Mouse (Mus musculus): Measurements from ENCODE around the gene Zfp51.
A peak's percentile ranks its signal among the peaks of the same experiment; 100 is the strongest.
"Not testable (repeated sequence)": the region's sequence is repeated elsewhere in the genome, so short reads cannot be mapped to it uniquely, and the experiment has no call there.

Zfp51 gene

GRCm38 (mm10) chr17:21450138-21450704, at the start of gene Zfp51:
Gene Zfp51, plus strand, starts transcription at chr17:21450374.
- peak; percentile 76 for DNase-seq (ENCODE audit: low read depth, low spot score)

- DNase-seq (ENCODE audit: low read depth, low spot score): peak; percentile 50
Measured at GRCm38 (mm10) chr17:21422664-21423599, 27.2 kb upstream of the Zfp51 start, which contains the start of gene Zfp54. Gene Zfp54, plus strand, starts transcription at chr17:21423227.

- DNase-seq (ENCODE audit: low read depth, low spot score): not testable (repeated sequence)
Measured at GRCm38 (mm10) chr17:21438806-21439400, 11.3 kb upstream of the Zfp51 start.

GRCm38 (mm10) chr17:21449669-21450068, 505 bp upstream of the Zfp51 start:
- DNase-seq (ENCODE audit: low read depth, low spot score): peak; percentile 57

DNA sequence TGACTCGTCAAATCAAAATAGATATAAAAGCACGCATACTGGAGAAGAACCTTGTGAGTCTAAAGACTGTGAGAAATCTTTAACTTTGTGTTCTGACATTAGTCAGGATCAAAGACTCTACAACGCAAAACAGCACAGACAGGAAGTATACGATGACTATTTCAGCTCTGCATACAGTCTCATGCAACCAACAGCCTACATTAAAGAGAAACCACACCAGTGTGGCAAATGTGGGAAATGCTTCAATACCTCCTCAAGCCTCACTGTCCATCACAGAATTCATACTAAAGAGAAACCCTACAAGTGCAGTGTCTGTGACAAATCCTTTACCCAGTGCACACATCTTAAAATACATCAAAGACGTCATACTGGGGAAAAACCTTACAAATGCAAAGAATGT, 13.4 kb downstream of the Zfp51 start:
- no peak for DNase-seq (ENCODE audit: low read depth, low spot score)

DNA sequence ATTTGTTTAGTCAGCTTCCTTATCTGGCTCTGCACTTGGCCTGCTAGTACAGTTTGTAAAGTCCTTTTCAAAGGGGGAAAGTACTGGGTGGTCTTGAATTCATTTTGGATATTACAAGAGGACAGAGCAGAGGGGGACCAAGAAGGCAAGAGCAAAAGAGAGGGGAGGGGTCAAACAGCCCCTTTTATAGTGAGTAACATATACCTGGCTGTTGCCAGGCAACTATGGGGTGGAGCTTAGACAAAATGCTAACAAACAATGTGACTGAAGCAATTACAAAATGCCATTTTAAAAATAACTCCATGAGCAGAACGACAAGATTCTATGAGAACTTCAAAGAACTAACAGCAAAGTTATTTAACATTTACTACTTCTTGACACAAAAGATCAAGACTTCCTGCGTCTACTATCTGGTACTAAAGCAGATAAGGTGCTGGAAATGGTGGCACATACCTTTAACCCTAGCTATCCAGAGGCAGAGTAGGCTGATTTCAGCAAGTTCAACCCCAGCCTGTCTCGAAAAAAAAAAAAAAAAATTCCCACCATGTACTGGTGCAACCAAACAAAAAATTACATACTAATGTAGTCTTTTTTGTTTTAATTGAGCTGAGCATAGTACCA, 22.0 kb downstream of the Zfp51 start:
- no peak for DNase-seq (ENCODE audit: low read depth, low spot score)

DNA sequence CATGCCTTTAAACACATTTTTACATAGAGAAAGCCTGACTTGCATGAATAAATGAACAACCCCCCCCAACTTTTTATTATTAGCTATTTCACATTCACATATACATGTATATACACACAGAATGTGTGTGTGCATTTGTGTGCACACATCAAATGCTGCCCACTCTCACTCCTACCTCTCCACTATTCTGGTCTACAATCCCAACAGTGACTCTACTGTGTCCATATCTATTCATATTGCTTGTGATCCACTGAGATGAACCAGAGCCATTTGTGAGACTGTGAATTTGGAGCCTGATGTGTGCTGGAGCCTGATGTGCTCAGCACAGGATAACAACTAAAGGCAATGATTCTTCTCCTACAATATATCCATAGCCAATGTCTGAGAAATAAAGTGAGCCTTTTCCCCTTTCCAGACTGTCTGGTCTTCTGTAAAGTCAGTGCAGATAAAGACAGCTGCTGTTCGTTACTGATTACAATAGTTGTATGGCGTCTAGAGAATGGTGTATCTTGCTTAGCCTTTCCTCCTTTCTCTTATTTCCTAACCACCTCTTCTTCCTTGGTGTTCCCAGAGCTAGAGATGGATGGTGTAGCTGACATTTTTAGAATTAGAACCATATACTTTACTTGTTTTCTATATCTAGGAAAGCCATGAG, 22.6 kb downstream of the Zfp51 start:
- no peak for DNase-seq (ENCODE audit: low read depth, low spot score)

DNA sequence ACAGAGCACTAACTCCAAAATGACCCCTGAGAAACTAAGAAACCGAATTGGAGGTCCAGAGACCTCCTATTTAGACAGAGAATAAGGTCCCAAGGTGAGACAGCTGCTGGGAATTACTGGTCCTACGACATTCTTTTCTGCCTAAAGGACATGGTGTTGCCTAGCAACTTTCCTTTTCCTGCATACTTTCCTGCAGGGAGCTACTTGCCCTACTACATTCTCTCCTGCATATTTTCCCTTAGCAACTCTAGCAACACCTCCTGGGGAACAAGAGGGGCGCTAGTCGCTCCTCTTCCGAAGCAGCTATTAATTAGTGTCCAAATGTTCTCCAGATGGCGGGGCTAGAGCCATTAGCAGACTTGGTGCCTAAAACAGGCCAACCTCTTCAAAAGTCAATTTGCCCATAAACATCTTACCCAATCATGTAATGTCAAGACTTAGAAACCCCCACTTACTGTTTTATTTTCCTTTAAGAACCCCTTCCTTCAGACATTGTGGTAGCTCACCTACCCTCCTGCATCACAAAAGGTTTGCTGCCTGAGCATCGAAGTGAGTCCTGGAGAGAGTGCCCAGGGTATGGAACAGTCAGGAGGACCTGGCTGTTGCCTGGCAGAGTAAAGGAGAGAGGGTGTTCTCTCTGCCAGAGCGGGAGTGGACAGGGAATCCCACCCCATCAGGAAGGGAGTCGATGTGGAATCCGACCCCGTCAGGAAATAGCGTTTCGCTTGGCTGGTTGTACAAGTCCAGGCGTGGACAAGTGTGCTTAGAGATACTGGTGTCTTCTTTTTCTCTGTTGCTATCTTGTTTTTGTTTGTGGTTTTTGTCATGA, 23.4 kb downstream of the Zfp51 start:
- DNase-seq (ENCODE audit: low read depth, low spot score): no peak

DNA sequence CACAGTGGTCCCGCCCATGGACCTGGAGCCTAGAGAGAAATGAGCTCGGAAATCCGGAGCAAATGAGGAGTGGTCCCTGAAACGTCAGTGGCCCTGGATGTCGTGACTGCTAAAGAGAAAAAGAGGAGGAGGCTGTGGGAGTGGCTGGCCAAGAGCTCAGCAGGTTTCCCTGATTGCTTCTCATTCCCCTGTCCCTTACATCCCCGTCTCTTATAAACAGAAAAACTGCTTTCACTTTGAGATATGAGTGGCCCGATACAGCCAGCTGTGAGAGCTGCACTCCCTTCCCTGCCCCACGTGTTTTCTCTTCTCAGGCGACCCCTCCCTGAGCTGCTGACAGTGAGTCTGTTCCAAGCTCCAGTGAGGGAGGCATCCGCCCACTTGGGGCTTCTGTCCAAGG, 24.6 kb downstream of the Zfp51 start:
- not testable (repeated sequence) for DNase-seq (ENCODE audit: low read depth, low spot score)

DNA sequence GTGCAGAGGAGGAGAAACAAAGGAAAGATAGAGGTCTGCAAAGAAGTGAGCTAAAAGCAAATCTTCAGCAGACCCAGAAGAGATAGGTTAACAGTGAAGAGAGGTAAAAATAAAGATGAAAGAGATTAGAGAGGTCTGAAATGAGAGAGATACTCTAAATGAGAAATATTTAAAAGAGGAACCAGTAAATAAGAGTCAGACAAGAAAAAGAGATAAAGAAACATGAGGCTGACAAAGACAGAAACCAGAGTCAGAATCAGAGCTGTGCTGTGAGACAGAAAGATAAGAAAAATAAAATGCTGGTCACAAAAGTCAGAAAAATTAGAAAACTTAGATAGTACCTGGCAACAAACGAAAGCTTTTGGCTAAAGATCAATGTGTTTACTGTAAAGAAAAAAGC, 25.1 kb downstream of the Zfp51 start:
- DNase-seq (ENCODE audit: low read depth, low spot score): not testable (repeated sequence)

GRCm38 (mm10) chr17:21476351-21476750, 26.2 kb downstream of the Zfp51 start:
- not testable (repeated sequence) for DNase-seq (ENCODE audit: low read depth, low spot score)

DNA sequence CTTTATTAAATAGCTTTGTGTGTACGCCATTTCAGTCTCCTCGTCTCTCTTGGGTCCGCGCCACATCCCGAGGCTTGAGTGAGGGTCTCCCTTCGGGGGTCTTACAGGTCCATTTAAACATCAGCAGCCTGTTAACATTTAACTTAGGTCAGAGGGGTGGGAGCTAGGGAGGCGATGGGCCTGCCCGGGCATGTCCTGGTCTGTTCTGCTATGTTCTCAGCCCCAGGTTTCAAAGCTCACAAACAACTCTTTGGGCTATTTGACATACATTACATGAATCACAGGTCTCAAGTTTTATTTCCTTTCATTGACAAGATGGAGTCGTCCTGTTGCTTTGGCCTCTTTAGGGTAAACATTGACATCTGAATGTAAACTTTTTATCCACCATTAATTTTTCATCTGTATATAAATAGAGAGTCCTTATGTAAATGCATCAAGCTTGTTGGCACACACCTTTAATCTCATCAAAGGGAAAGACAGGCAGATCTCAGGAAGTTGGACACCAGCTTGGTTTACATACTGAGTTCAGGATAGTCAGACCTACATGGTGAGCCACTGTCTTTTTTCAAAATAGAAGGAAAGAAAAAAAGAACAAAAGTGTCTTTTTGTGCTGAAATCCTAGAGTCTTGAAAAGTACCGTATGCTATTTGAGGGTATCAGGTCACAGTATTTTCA, 28.1 kb downstream of the Zfp51 start:
- DNase-seq (ENCODE audit: low read depth, low spot score): not testable (repeated sequence)

DNA sequence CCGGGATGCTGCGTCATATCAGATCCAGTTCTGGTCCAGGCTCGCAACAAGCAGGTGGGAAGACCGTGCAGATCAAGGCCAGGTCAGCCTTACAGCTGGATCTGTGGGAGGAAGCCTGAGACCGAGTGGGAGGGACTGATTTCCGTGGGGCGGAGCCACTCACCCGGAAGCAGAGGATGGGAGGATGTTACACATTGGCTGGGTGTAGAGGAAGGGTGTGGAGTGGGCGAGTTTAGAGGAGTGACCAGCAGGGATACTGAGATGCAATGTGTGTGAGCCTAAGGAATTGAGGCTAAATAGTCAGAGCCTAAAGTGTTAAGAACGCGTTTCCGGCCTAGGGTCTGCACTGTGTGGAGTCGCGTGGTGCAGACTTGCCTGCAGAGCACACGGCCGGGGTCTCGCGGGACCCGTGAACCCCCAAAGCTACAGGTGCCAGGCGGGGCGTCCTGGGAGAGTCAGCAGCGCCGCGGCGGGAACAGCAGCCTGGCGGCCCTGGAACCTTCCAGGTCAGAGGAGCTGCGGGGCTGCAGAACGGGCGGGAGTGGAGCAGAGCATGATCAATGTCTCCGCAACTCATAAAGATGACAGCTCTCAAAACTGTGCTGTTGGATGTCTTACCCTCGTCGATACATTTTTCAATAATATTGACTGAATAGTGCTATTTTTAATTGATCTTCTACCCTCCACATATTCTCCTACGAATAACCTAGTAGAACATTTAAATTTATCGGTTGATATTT, 38.8 kb downstream of the Zfp51 start, which contains the start of gene Zfp53:
Gene Zfp53, plus strand, starts transcription at position 239 of the 740 bp plus-strand sequence.
- peak; percentile 63 for DNase-seq (ENCODE audit: low read depth, low spot score)

DNA sequence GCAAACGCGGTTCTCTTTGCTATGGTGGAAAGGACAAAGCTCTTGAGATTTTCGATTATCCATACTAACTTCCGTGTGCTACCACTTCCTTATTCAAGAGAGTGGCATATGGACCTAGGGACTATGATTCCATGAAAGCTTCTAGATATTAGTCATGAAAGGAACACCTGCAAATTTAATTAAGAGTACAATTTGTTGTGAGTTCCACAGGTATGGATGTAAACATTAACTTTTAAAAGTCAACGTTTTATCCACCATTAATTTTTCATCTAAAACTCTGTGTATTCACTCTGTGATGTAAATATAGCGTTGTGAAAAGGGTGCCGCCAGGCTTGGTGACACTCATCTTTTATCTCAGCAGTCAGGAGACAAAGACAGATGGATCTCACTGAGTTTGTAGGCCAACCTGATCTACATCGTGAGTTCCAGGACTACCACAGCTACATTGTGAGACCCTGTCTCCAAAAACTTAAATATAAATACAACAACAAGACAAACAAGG, 39.4 kb downstream of the Zfp51 start:
- no peak for DNase-seq (ENCODE audit: low read depth, low spot score)

DNA sequence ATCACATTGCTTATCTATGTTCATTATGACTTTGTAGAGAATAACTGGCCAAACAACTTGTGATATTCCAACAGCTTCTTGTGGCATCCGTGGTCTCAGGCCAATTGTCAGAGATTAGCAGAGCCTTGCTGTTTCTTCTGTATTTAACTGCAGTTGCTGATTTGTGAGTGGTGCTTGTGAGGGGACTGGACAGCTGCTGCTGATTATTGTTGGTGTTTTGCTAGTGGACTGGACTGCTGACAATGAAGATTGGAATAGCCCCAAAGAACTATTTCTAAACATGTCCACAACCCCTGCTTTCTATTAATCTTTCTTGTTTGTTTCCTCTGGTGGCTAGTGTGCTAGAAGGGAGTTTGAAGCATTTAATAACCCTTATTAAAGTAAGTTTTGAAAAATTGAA, 51.2 kb downstream of the Zfp51 start:
- DNase-seq (ENCODE audit: low read depth, low spot score): no peak

DNA sequence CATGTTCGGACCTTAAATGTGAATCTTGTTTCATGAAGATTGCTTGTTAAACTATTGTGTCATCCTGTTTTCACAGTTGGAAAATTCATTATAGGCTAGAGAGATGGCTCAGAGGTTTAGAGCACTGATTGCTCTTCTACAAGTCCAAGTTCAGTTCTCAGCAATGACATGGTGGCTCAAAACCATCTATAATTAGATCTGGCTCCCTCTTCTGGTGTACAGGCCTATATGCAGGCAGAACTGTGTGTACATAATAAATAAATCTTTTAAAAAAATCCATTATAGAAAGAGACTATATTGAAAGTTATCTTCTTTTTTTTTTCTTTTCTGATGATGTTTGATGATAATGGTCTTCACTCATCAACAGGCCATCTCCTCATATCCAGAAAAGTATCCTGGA, 54.4 kb downstream of the Zfp51 start:
- no peak for DNase-seq (ENCODE audit: low read depth, low spot score)

GRCm38 (mm10) chr17:21506258-21506657, 56.1 kb downstream of the Zfp51 start:
- no peak for DNase-seq (ENCODE audit: low read depth, low spot score)

DNA sequence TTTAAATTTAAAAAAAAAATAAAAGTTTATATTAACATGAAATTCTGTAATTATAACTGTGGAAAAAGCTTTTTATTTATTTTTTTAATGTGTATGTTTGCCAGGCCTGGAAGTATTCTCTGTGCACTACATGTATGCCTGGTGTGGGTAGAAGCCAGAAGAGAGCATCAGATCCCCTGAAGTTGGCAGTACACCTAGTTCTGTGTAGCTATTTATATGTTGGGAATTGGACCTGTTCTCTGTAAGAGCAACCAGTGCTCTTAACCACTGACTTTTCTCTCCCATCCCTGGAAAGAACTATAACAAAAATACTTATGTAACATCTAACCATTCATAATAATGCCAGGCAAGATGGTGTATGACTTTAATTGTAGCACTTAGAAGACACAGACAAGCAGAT, 59.6 kb downstream of the Zfp51 start:
- no peak for DNase-seq (ENCODE audit: low read depth, low spot score)

Data from retina, postnatal 7 days (tissue).